Mouse (Mus musculus): ENCODE results near the gene Slc25a40.

Slc25a40 gene

GRCm38 (mm10) chr5:8489471-8490110 is 66.9 kb downstream of the Slc25a40 start:
- no peak for DNase-seq (ENCODE audit: low spot score)

- DNase-seq (ENCODE audit: low spot score), result no peak
These were observed 69.1 kb downstream of the Slc25a40 start for GRCm38 (mm10) chr5:8491778-8492177.
